Mouse (Mus musculus) bone marrow macrophage, adult 2 months (primary cell): ENCODE data around the gene Ikzf5.

Experiments
- CTCF ChIP-seq: IDR thresholded peaks from 2 replicates; pipeline ENCODE4 v1.5.1; 2012; ENCODE audit warnings: low read depth, mild to moderate bottlenecking, low read length, moderate library complexity
- POLR2A ChIP-seq: IDR thresholded peaks from 2 replicates; pipeline ENCODE4 v1.6.1; 2012; ENCODE audit warnings: mild to moderate bottlenecking, low read depth, low read length, borderline replicate concordance

DNA sequence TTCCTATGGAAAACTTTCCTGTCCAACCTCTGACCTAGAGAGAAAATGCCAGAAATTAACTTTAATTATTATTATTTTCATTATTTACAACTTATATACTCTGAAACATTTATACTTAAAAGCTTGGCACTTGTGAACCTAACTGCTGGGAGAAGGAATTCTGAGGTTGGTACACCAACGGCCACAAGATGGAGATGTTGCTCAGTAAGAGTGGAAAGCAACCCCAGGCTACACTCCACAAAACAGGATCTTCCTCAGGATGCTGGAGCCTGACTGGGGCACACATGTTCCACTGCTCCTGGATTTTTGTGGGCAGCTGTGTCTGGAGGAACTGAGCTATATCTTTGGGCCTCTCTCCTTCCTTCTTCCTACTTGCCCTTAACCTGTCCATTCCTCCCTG is 21.9 kb upstream of the Ikzf5 start:
- TF ChIP-seq CTCF (no peak), POLR2A (no peak)
